Mouse (Mus musculus) myocyte (in vitro differentiated cells): ENCODE measurements around the gene Ube2o. TPM values are rescaled to one million over a fixed set of nuclear protein-coding genes. Genes with fewer than 3 reads are reported as not detected.

Source experiments
- H3K27me3 ChIP-seq: one replicate; pipeline ENCODE4 v1.6.1; 2011; ENCODE audit not compliant: control insufficient read depth, insufficient read depth, insufficient read length
- H3K36me3 ChIP-seq: one replicate; pipeline ENCODE4 v1.6.1; 2011; ENCODE audit not compliant: control insufficient read depth, insufficient read depth
- H3K4me2 ChIP-seq: one replicate; pipeline ENCODE4 v1.6.1; 2011; ENCODE audit warnings: low read depth, control low read depth
- H3K4me3 ChIP-seq: one replicate; pipeline ENCODE4 v1.5.1; 2011; ENCODE audit warnings: mild to moderate bottlenecking, control low read depth, moderate library complexity
- H3K79me2 ChIP-seq: one replicate; pipeline ENCODE4 v1.6.1; 2011; ENCODE audit not compliant: control insufficient read depth, insufficient read depth
- H3ac ChIP-seq: one replicate; pipeline ENCODE4 v1.6.1; 2011; ENCODE audit not compliant: control insufficient read depth, insufficient read length
- CEBPB ChIP-seq: IDR thresholded peaks from 2 replicates; pipeline ENCODE4 v1.6.1; 2011; ENCODE audit warnings: mild to moderate bottlenecking, moderate library complexity; ENCODE audit not compliant: poor library complexity, insufficient read depth, severe bottlenecking
- E2F4 ChIP-seq: IDR thresholded peaks from one replicate; pipeline ENCODE4 v1.6.1; 2011; ENCODE audit warnings: mild to moderate bottlenecking, control low read depth, moderate library complexity; ENCODE audit not compliant: insufficient read depth
- MAX ChIP-seq: IDR thresholded peaks from one replicate; pipeline ENCODE4 v1.6.1; 2011; ENCODE audit warnings: low read depth, mild to moderate bottlenecking, control low read depth
- MYOD1 ChIP-seq, 3 experiments: IDR thresholded peaks; one replicate each; pipeline ENCODE4 v1.6.1; 2011; ENCODE audit warnings: control low read depth in 2 of 3, low read depth in 2 of 3, mild to moderate bottlenecking in 2 of 3, moderate library complexity in 1 of 3; ENCODE audit not compliant: insufficient read length in 2 of 3, control insufficient read depth in 1 of 3
- MYOG ChIP-seq, 3 experiments: IDR thresholded peaks; one replicate each; pipeline ENCODE4 v1.6.1; 2011; ENCODE audit warnings: control low read depth in 2 of 3, low read depth in 2 of 3, mild to moderate bottlenecking in 2 of 3; ENCODE audit not compliant: insufficient read length in 2 of 3, control insufficient read depth in 1 of 3, insufficient read depth in 1 of 3
- POLR2A ChIP-seq: IDR thresholded peaks from one replicate; pipeline ENCODE4 v1.6.1; 2011; ENCODE audit warnings: low read depth, mild to moderate bottlenecking, control low read depth, moderate library complexity; ENCODE audit not compliant: insufficient read length
- POLR2AphosphoS2 ChIP-seq: IDR thresholded peaks from one replicate; pipeline ENCODE4 v1.6.1; 2011; ENCODE audit warnings: low read depth, control low read depth; ENCODE audit not compliant: insufficient read length
- REST ChIP-seq: IDR thresholded peaks from one replicate; pipeline ENCODE4 v1.6.1; 2011; ENCODE audit warnings: mild to moderate bottlenecking, control low read depth, moderate library complexity; ENCODE audit not compliant: insufficient read depth, insufficient read length
- SRF ChIP-seq: IDR thresholded peaks from one replicate; pipeline ENCODE4 v1.6.1; 2011; ENCODE audit warnings: low read depth; ENCODE audit not compliant: control insufficient read depth, insufficient read length
- TCF12 ChIP-seq: IDR thresholded peaks from one replicate; pipeline ENCODE4 v1.6.1; 2011; ENCODE audit warnings: mild to moderate bottlenecking, control low read depth; ENCODE audit not compliant: poor library complexity, insufficient read depth, severe bottlenecking
- TCF3 ChIP-seq: IDR thresholded peaks from one replicate; pipeline ENCODE4 v1.6.1; 2011; ENCODE audit warnings: low read depth, control low read depth; ENCODE audit not compliant: insufficient read length
- USF1 ChIP-seq: IDR thresholded peaks from one replicate; pipeline ENCODE4 v1.6.1; 2011; ENCODE audit warnings: low read depth, mild to moderate bottlenecking, control low read depth, moderate library complexity
- polyA plus RNA-seq: library from polyadenylated mRNA; unstranded; fragments of >200 nt; fragmentation: generic; extraction: Trizol; gene quantifications from one replicate; pipeline ENCODE4 v1.2.1, GENCODE M21; 2012; ENCODE audit warnings: missing spikeins

Gene Ube2o
- polyA plus RNA-seq, 1 experiment, result 27.1 TPM

DNA sequence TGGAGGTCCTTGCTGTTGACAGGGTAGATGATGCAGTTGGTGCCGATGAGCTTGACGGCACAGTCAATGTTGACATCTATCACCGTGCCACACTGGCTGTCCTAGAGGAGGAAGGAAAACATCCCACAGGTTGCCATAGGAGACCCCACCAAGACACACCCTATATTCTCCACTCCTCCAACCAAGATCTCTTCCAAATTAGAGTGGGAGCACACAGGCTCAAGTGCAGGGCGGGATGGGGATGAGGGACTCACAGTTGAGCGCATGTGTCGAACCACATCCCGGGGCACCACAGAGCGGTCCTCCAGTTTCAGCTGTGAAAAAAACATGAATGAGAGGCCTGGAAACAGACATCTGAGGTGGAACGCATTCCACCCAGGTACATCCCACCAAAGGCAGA lies 32.5 kb downstream of the Ube2o start:
- TF ChIP-seq POLR2A (no peak), REST (no peak), POLR2AphosphoS2 (no peak), SRF (no peak), MYOG (IDR thresholded peaks at IDR 0.05; ENCODE audit: control insufficient read depth in 1 of 3, insufficient read depth in 1 of 3, insufficient read length in 2 of 3, low read depth in 2 of 3) (no peak), TCF12 (no peak), E2F4 (no peak)
- no peaks in the 10 kb centered on the region for H3K36me3 ChIP-seq

DNA sequence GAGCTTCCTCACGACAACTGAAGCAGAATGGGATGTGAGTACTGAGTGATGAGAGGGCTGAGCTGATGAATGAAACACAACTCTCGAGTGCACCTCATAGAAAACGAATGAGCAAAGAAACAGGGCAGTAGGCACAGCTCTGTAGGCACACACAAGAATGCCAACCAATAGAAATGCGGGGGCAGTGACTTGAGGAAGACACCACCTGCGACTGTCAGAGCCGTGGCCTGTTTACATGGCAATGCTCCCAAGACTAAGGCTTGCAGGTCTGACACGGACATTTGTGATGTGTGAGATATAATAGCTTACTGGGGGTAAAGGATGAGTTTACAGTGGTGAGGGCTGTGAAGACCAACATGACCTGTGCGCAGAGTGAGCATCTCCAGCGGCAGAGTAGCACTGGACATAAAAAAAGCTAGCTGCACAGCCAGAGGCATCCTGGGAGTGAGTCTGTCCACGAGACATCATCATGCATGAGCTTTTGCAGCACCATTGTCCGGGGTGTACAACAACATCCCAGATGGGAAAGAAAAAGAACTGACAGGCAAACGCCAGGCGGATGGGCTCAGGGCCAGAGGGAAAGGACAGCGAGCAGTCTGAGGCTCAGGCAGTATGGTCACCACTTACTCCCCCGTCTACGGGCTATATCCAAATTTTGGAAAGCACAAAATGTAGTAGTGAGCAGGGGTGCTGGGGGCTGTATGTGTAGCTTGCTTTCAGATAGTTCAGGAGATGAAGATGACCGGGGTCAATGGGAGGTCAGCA lies 33.8 kb downstream of the Ube2o start:
- no peak overlapping the region for H3K4me2 ChIP-seq
- H3ac ChIP-seq, result no peak overlapping the region
- H3K4me3 ChIP-seq, result no peak overlapping the region
- H3K79me2 ChIP-seq, result peaks cover 11% of the 10 kb centered on the region
- TF ChIP-seq MYOD1 (IDR thresholded peaks at IDR 0.05; ENCODE audit: control insufficient read depth in 1 of 3, insufficient read length in 2 of 3, low read depth in 2 of 3), result no peak
- TF ChIP-seq MYOG (IDR thresholded peaks at IDR 0.05; ENCODE audit: control insufficient read depth in 1 of 3, insufficient read depth in 1 of 3, insufficient read length in 2 of 3, low read depth in 2 of 3), result no peak
- TF ChIP-seq MAX, result no peak
- no peak for TF ChIP-seq TCF12
- no peak for TF ChIP-seq TCF3
- no peak for TF ChIP-seq POLR2AphosphoS2
- TF ChIP-seq CEBPB, result no peak
- no peak for TF ChIP-seq USF1
- no peak for TF ChIP-seq SRF
- TF ChIP-seq REST, result no peak
- TF ChIP-seq POLR2A, result no peak
- TF ChIP-seq E2F4, result no peak
- H3K27me3 ChIP-seq, result no peaks in the 10 kb centered on the region
- H3K36me3 ChIP-seq, result peaks cover 9% of the 10 kb centered on the region

More for the DNA sequence above, 32.5 kb downstream of the Ube2o start:
- Histone ChIP-seq H3K27me3 (no peaks in the 10 kb centered on the region), H3K4me3 (no peak overlapping the region), H3ac (no peak overlapping the region), H3K79me2 (peaks cover 11% of the 10 kb centered on the region), H3K4me2 (no peak overlapping the region)

DNA sequence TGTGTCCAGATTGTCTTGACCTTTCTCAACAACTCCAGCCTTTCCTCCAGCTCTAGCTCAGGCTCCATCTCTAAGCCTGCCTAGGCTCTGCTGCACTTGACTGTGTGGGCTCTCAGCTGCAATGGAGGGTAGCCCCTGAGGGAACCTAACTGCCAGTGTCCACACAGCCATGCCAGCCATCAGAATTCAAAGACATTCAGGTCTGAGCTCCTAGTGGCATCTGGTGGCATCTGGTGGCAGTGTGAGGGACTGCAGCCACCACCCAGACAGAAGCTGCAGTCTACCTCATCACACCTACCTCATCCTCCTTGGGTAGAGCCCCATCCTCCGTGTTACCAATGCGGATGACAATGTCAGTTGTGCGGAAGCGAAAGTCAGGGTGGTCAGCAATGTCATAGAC lies 38.1 kb downstream of the Ube2o start:
- Histone ChIP-seq H3K4me3 (no peak overlapping the region), H3K27me3 (no peaks in the 10 kb centered on the region), H3K4me2 (no peak overlapping the region), H3ac (no peak overlapping the region), H3K79me2 (no peaks in the 10 kb centered on the region), H3K36me3 (peaks cover 14% of the 10 kb centered on the region)
- TF ChIP-seq TCF12 (no peak), USF1 (no peak), MAX (no peak), REST (no peak), CEBPB (no peak), MYOG (IDR thresholded peaks at IDR 0.05; ENCODE audit: control insufficient read depth in 1 of 3, insufficient read depth in 1 of 3, insufficient read length in 2 of 3, low read depth in 2 of 3) (no peak), POLR2AphosphoS2 (no peak), TCF3 (no peak), SRF (no peak), MYOD1 (IDR thresholded peaks at IDR 0.05; ENCODE audit: control insufficient read depth in 1 of 3, insufficient read length in 2 of 3, low read depth in 2 of 3) (no peak), POLR2A (no peak), E2F4 (no peak)

DNA sequence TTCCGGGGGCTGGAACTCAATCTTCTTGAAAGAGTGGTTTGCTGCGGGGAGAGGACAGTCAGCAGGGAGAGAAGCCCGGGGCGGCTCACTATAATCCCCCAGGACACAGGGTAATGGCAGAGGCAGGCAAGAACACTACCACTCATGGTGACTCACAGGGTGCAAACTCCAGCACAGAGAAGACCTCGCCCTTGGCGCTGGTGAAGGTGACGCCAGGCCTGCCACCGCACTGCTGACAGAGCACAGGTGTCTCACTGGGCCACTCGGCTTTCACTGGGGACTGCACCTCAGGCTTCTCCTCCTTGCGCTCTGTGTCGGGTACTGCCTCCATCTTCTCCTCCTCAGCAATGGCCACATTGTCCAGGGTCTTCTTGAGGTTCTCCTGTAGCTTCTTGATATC lies 40.1 kb downstream of the Ube2o start:
- Histone ChIP-seq H3K79me2 (no peaks in the 10 kb centered on the region), H3K4me2 (no peak overlapping the region), H3ac (no peak overlapping the region), H3K27me3 (no peaks in the 10 kb centered on the region), H3K4me3 (no peak overlapping the region), H3K36me3 (peaks cover 14% of the 10 kb centered on the region)
- TF ChIP-seq MYOD1 (IDR thresholded peaks at IDR 0.05; ENCODE audit: control insufficient read depth in 1 of 3, insufficient read length in 2 of 3, low read depth in 2 of 3) (peak in 1 of 3 experiments; percentile 2), TCF12 (no peak)

- TF ChIP-seq POLR2AphosphoS2, result no peak
- no peak for TF ChIP-seq E2F4
- TF ChIP-seq CEBPB, result no peak
- TF ChIP-seq TCF3, result no peak
- no peak for TF ChIP-seq REST
- TF ChIP-seq MAX, result no peak
- no peak for TF ChIP-seq TCF12
- Histone ChIP-seq H3ac (no peak overlapping the region), H3K79me2 (no peaks in the 10 kb centered on the region), H3K4me2 (no peak overlapping the region), H3K36me3 (peaks cover 10% of the 10 kb centered on the region), H3K4me3 (no peak overlapping the region), H3K27me3 (no peaks in the 10 kb centered on the region)
Measured at GRCm38 (mm10) chr11:116538142-116538735, 43.0 kb downstream of the Ube2o start.
